Mouse (Mus musculus) heart, embryonic 11.5 days (tissue): ENCODE measurements at regions not wholly inside any gene's neighbourhood (a gene's known extent, or its start where the extent isn't known, plus 50 kb on each side); places are given as distances from the start of the nearest gene placed in this dataset.

Source experiments
- ATAC-seq: fragments of 200-750 bp; cut with Nextera tagmentation; replicated peaks from 2 replicates; pipeline ENCODE4 v1.8.0; 2017; ENCODE audit warnings: moderate library complexity; ENCODE audit not compliant: insufficient number of reproducible peaks, low FRiP score, low TSS enrichment
- H3K27ac ChIP-seq: fragments of 300-500 bp; sonication (generic); 2 replicates; pipeline ENCODE4 v1.5.1; 2014; ENCODE audit warnings: mild to moderate bottlenecking, low read depth, low read length
- H3K27me3 ChIP-seq: fragments of 300-500 bp; sonication (generic); 2 replicates; pipeline ENCODE4 v1.6.1; 2014; ENCODE audit warnings: mild to moderate bottlenecking, low read length, mixed read lengths; ENCODE audit not compliant: control insufficient read depth, insufficient read depth
- H3K36me3 ChIP-seq: fragments of 300-500 bp; sonication (generic); 2 replicates; pipeline ENCODE4 v1.6.1; 2014; ENCODE audit warnings: mild to moderate bottlenecking, low read length, moderate library complexity, mixed read lengths; ENCODE audit not compliant: control insufficient read depth, insufficient read depth
- H3K4me1 ChIP-seq: fragments of 300-500 bp; sonication (generic); 2 replicates; pipeline ENCODE4 v1.6.1; 2014; ENCODE audit warnings: low read length; ENCODE audit not compliant: control insufficient read depth, insufficient read depth
- H3K4me2 ChIP-seq: fragments of 300-500 bp; sonication (generic); 2 replicates; pipeline ENCODE4 v1.6.1; 2014; ENCODE audit warnings: mild to moderate bottlenecking, moderate library complexity
- H3K4me3 ChIP-seq: fragments of 300-500 bp; sonication (generic); 2 replicates; pipeline ENCODE4 v1.5.1; 2014; ENCODE audit warnings: low read depth, low read length
- H3K9ac ChIP-seq: fragments of 300-500 bp; sonication (generic); 2 replicates; pipeline ENCODE4 v1.6.1; 2014; ENCODE audit warnings: mild to moderate bottlenecking, low read depth, low read length, moderate library complexity
- H3K9me3 ChIP-seq: fragments of 300-500 bp; sonication (generic); replicated peaks from 2 replicates; pipeline ENCODE4 v1.6.1; 2016; ENCODE audit warnings: low read length; ENCODE audit not compliant: control insufficient read depth
- WGBS: fragments of 180-500 bp; shearing (Covaris S2); extraction: QIAGEN DNeasy Blood & Tissue Kit; methylation state at CpG from one replicate; pipeline ENCODE4 v1.1.7; 2014; ENCODE audit not compliant: insufficient replicate concordance; 5-methylcytosine and 5-hydroxymethylcytosine counted together

DNA sequence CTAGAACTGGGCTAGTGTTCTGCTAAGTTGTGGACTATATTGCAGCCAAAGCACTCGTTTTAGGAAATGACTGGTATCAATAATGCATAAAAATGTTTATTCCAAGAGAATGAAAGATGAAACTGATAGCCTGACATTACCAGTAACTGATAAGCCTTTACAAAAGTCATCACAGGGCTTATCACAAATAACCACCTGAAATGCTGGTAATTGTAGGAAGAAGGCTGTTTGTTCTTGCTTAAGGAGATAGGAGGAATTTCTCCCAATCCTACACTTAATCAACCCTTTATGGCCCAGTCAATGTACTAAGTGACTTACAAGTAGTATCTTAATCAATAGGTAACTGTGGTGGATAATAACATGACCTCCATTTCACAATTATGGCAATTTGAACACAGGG, 217.1 kb upstream of the Rasa1 start:
- Histone ChIP-seq H3K9ac (no peak overlapping the region), H3K4me2 (no peak overlapping the region), H3K4me3 (no peak overlapping the region), H3K36me3 (no peaks in the 10 kb centered on the region), H3K27ac (no peak overlapping the region), H3K9me3 (no peaks in the 10 kb centered on the region), H3K27me3 (no peaks in the 10 kb centered on the region), H3K4me1 (peaks cover 5% of the 10 kb centered on the region; the same call in 1 of the 2 replicates)
- no peak for ATAC-seq
- WGBS, result 51% methylated on average over 1 of the region's 1 CpGs

DNA sequence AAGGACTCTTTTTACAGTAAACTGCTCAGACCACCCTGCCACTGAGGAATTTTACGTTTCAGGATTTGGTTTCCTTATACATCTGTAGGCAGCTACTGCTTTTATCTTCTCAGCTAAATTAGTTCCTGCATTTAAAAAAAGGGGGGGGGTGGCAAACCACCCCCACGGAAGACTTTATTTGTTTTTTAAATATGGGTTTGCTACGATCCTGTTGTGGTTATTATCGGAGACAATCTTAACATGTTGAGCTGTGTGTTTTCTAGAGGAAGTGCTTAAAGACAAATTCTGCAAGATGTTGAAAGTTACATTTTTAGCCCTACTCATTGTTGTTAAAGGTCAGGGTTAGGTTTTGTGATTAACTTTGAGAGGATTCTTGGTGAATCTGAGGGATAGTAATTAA, 216.1 kb upstream of the Rasa1 start:
- H3K4me2 ChIP-seq, result no peak overlapping the region
- peaks cover 5% of the 10 kb centered on the region; the same call in 1 of the 2 replicates for H3K4me1 ChIP-seq
- ATAC-seq, result no peak
- no peaks in the 10 kb centered on the region for H3K27me3 ChIP-seq
- H3K9ac ChIP-seq, result no peak overlapping the region
- H3K9me3 ChIP-seq, result no peaks in the 10 kb centered on the region
- no peaks in the 10 kb centered on the region for H3K36me3 ChIP-seq
- WGBS, result 55% methylated on average over 4 of the region's 4 CpGs
- no peak overlapping the region for H3K4me3 ChIP-seq
- H3K27ac ChIP-seq, result no peak overlapping the region

DNA sequence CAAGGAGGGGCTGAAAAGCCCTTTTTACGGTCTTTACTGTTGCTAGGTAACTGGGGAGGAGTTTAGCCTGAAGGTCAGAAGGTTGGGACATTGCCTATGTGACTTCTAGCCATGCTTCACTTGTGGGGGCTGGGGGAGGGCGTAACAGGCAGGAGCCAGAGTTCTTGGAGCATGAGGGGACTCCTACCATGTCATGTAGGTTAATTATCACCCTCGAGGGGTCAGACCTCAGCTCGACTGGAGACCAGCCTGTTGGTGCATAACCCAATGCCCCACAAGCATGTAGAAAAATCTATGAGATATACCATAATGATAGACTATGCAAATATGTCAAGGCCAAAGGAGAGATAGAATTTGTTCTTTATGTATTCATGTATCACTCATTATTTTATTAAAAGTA, 215.1 kb upstream of the Rasa1 start:
- H3K27ac ChIP-seq, result no peak overlapping the region
- H3K9ac ChIP-seq, result no peak overlapping the region
- no peaks in the 10 kb centered on the region for H3K36me3 ChIP-seq
- ATAC-seq, result no peak
- no peak overlapping the region for H3K4me3 ChIP-seq
- no peaks in the 10 kb centered on the region for H3K9me3 ChIP-seq
- no peak overlapping the region for H3K4me2 ChIP-seq
- H3K4me1 ChIP-seq, result peaks cover 5% of the 10 kb centered on the region; the same call in 1 of the 2 replicates
- H3K27me3 ChIP-seq, result no peaks in the 10 kb centered on the region
- WGBS, result 65% methylated on average over 4 of the region's 4 CpGs

DNA sequence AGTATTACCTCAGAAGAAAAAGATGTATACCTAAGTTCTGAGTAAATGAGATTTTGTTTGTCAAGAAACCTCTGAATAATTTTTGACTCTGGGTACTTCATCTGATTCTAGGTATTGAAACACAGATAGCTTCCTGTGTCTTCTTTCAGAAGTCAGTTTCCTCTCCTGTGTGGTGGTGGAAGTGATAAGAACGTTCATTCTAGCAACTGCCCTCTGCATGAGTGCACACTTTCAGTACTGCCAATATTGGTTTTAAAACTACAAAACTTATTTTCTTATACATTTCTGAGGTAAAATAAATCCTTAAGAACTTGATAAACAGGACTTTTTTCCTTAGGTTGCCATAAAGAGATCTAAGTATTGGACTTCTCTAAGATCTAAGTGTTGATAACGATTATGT, 209.8 kb upstream of the Rasa1 start:
- Histone ChIP-seq H3K27me3 (no peaks in the 10 kb centered on the region), H3K9me3 (no peaks in the 10 kb centered on the region), H3K36me3 (no peaks in the 10 kb centered on the region), H3K4me1 (no peaks in the 10 kb centered on the region), H3K27ac (no peak overlapping the region), H3K4me2 (no peak overlapping the region), H3K9ac (no peak overlapping the region), H3K4me3 (no peak overlapping the region)
- no peak for ATAC-seq
- WGBS, result 63% methylated on average over 2 of the region's 2 CpGs

DNA sequence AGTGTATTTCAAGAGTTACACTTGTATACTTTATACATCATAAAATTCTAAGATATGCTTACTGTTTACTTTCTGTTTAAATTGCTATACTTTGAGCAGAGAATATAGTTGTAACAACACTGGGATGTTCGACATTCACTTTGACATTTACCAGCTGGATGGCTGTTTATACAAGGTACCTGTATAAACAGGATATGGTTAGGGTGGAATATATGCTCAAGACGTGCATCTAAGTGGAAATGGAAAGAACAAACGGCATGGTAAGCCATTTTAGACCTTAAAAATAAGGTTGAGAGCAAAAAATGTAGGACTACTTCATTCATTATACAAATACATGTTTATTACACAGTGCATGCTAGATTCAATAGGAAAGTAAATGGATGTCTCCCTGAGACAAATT, 195.9 kb upstream of the Rasa1 start:
- Histone ChIP-seq H3K4me3 (no peak overlapping the region), H3K36me3 (no peaks in the 10 kb centered on the region), H3K4me1 (no peaks in the 10 kb centered on the region), H3K9me3 (no peaks in the 10 kb centered on the region), H3K4me2 (no peak overlapping the region), H3K9ac (no peak overlapping the region), H3K27me3 (no peaks in the 10 kb centered on the region), H3K27ac (no peak overlapping the region)
- WGBS, result 43% methylated on average over 3 of the region's 3 CpGs
- no peak for ATAC-seq

GRCm38 (mm10) chr13:85483348-85483747, 194.4 kb upstream of the Rasa1 start:
- Histone ChIP-seq H3K4me1 (no peaks in the 10 kb centered on the region), H3K9me3 (no peaks in the 10 kb centered on the region), H3K4me2 (no peak overlapping the region), H3K4me3 (no peak overlapping the region), H3K36me3 (no peaks in the 10 kb centered on the region), H3K27me3 (no peaks in the 10 kb centered on the region), H3K9ac (no peak overlapping the region), H3K27ac (no peak overlapping the region)
- ATAC-seq, result no peak

GRCm38 (mm10) chr13:85479405-85479804, 190.5 kb upstream of the Rasa1 start:
- Histone ChIP-seq H3K4me1 (0 out of 2 replicates have a peak, but pooled peaks cover 3% of the 10 kb centered on the region), H3K9me3 (no peaks in the 10 kb centered on the region), H3K4me2 (no peak overlapping the region), H3K27ac (no peak overlapping the region), H3K27me3 (no peaks in the 10 kb centered on the region), H3K4me3 (no peak overlapping the region), H3K9ac (no peak overlapping the region), H3K36me3 (no peaks in the 10 kb centered on the region)
- ATAC-seq, result no peak
- WGBS, result 73% methylated on average over 2 of the region's 2 CpGs

DNA sequence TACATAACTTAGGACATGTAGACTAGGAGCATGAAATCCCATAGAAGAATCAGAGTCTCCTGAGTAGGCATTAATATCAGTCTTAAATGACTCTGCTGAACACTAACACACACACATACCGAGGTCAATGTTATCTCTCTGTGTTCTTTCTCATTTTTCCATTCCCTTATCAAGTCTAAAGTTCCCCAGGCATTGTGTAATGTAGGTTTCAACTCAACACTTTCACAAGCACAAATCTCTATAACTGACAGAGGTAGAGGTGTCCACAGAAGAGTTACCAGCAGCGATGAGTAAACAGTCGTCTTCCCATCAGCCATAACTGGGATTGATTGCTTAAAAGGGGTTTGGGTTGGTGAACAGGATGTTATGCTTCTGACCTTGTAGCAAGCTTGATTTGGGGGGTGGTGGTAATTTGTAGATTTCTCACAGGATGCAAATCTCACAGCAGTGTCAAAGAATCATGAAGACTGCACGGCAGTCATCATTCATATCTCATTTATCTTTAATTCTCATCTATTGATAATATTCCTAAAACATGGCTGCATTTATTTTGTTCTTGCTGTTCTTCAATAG, 187.4 kb upstream of the Rasa1 start:
- Histone ChIP-seq H3K4me1 (0 out of 2 replicates have a peak, but pooled peaks cover 3% of the 10 kb centered on the region), H3K9ac (no peak overlapping the region), H3K36me3 (no peaks in the 10 kb centered on the region), H3K4me3 (no peak overlapping the region), H3K4me2 (no peak overlapping the region), H3K27me3 (no peaks in the 10 kb centered on the region), H3K27ac (no peak overlapping the region), H3K9me3 (no peaks in the 10 kb centered on the region)
- 0 out of 2 replicates have a peak, but pooled peaks have one; percentile 42 for ATAC-seq
- 40% methylated on average over 4 of the region's 4 CpGs for WGBS

DNA sequence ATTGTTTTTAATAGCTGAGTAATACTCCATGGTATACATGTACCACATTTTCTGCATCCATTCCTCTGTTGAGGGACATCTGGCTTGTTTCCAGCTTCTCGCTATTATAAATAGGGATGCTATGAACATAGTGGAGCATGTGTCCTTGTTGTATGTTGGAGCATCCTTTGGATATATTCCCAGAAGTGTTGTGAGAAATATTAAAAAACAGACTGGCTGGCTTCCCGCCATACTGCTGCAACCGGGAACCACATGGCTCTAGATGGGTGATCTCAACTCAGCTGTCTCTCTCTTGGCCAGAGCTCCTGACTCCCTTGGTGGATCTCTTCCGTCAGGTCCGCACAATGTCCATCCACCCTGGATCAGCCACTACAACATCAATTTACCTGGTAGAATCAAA, 182.4 kb upstream of the Rasa1 start:
- Histone ChIP-seq H3K9me3 (no peaks in the 10 kb centered on the region), H3K27ac (no peak overlapping the region), H3K27me3 (no peaks in the 10 kb centered on the region), H3K9ac (no peak overlapping the region), H3K4me3 (no peak overlapping the region), H3K4me1 (0 out of 2 replicates have a peak, but pooled peaks cover under 1% of the 10 kb centered on the region), H3K36me3 (no peaks in the 10 kb centered on the region), H3K4me2 (no peak overlapping the region)
- no peak for ATAC-seq
- WGBS, result 89% methylated on average over 5 of the region's 5 CpGs
